Mouse (Mus musculus) MEL (cell line): ENCODE measurements around the gene Mapre3. TPM values are rescaled to one million over a fixed set of nuclear protein-coding genes. Genes with fewer than 3 reads are reported as not detected.

Experiments
- DNase-seq: peaks from one replicate; pipeline ENCODE4 v3.0.0; 2011; ENCODE audit warnings: low read depth, low spot score
- H3K27ac ChIP-seq: 2 replicates; pipeline ENCODE4 v1.5.1; 2012; ENCODE audit warnings: low read depth, mild to moderate bottlenecking, control low read depth, low read length, moderate library complexity; ENCODE audit not compliant: control insufficient read depth
- H3K27me3 ChIP-seq, 2 experiments: fragments of 150-350 bp in 1 of 2; sonication (generic) in 1 of 2; 2 replicates each; pipeline ENCODE4 v1.6.1; 2012; ENCODE audit warnings: low read length in 2 of 2, mild to moderate bottlenecking in 2 of 2, improper control_type of control experiment in 1 of 2, moderate library complexity in 1 of 2; ENCODE audit not compliant: insufficient read depth in 2 of 2, control insufficient read depth in 1 of 2
- H3K36me3 ChIP-seq, 2 experiments: 2 replicates each; pipeline ENCODE4 v1.6.1; 2012 to 2014; ENCODE audit warnings: low read length in 2 of 2, improper control_type of control experiment in 1 of 2, inconsistent platforms in 1 of 2, mild to moderate bottlenecking in 1 of 2; ENCODE audit not compliant: insufficient read depth in 2 of 2, control insufficient read depth in 1 of 2
- H3K4me1 ChIP-seq, 2 experiments: fragments of 150-350 bp in 1 of 2; sonication (generic) in 1 of 2; 2 replicates each; pipeline ENCODE4 v1.6.1; 2012; ENCODE audit warnings: low read length in 2 of 2, improper control_type of control experiment in 1 of 2, mild to moderate bottlenecking in 1 of 2; ENCODE audit not compliant: insufficient read depth in 2 of 2, control insufficient read depth in 1 of 2
- H3K4me3 ChIP-seq, 2 experiments: fragments of 150-350 bp in 1 of 2; sonication (generic) in 1 of 2; 2 replicates each; pipeline ENCODE4 v1.5.1; 2012; ENCODE audit warnings: low read depth in 2 of 2, low read length in 2 of 2, mild to moderate bottlenecking in 2 of 2, moderate library complexity in 2 of 2, control low read depth in 1 of 2, improper control_type of control experiment in 1 of 2; ENCODE audit not compliant: control insufficient read depth in 1 of 2, insufficient read depth in 1 of 2
- H3K79me2 ChIP-seq: 2 replicates; pipeline ENCODE4 v1.6.1; 2012; ENCODE audit warnings: mild to moderate bottlenecking, low read length, moderate library complexity; ENCODE audit not compliant: control insufficient read depth, poor library complexity, insufficient read depth
- H3K9ac ChIP-seq: 2 replicates; pipeline ENCODE4 v1.6.1; 2012; ENCODE audit warnings: low read depth, mild to moderate bottlenecking, control low read depth, low read length, moderate library complexity; ENCODE audit not compliant: control insufficient read depth, poor library complexity, severe bottlenecking
- H3K9me3 ChIP-seq: fragments of 150-350 bp; sonication (generic); replicated peaks from 2 replicates; pipeline ENCODE4 v1.6.1; 2012; ENCODE audit warnings: mild to moderate bottlenecking, low read length, improper control_type of control experiment, moderate library complexity; ENCODE audit not compliant: insufficient read depth
- BHLHE40 ChIP-seq: IDR thresholded peaks from 2 replicates; pipeline ENCODE4 v1.6.1; 2012; ENCODE audit warnings: low read depth, mild to moderate bottlenecking, inconsistent platforms, low read length, improper control_type of control experiment, borderline replicate concordance
- CHD1 ChIP-seq: IDR thresholded peaks from 2 replicates; pipeline ENCODE4 v1.6.1; 2012; ENCODE audit warnings: low read depth, mild to moderate bottlenecking, inconsistent platforms, low read length, improper control_type of control experiment
- E2F4 ChIP-seq: IDR thresholded peaks from 2 replicates; pipeline ENCODE4 v1.6.1; 2011; ENCODE audit warnings: low read depth, low read length, improper control_type of control experiment, borderline replicate concordance
- ELF1 ChIP-seq: IDR thresholded peaks from 2 replicates; pipeline ENCODE4 v1.6.1; 2014; ENCODE audit warnings: low read depth, mild to moderate bottlenecking, inconsistent platforms, low read length, improper control_type of control experiment, moderate library complexity
- HCFC1 ChIP-seq: IDR thresholded peaks from 2 replicates; pipeline ENCODE4 v1.6.1; 2012; ENCODE audit warnings: low read depth, mild to moderate bottlenecking, inconsistent platforms, low read length, improper control_type of control experiment, moderate library complexity
- MYB ChIP-seq: IDR thresholded peaks from 2 replicates; pipeline ENCODE4 v1.6.1; 2011; ENCODE audit warnings: mild to moderate bottlenecking, low read depth, low read length, improper control_type of control experiment
- MYC ChIP-seq: IDR thresholded peaks from 2 replicates; pipeline ENCODE4 v1.6.1; 2011; ENCODE audit warnings: low read depth, mild to moderate bottlenecking, low read length, improper control_type of control experiment, moderate library complexity
- NRF1 ChIP-seq: IDR thresholded peaks from 2 replicates; pipeline ENCODE4 v1.6.1; 2014; ENCODE audit warnings: low read depth, mild to moderate bottlenecking, inconsistent platforms, low read length, improper control_type of control experiment, moderate library complexity; ENCODE audit not compliant: poor library complexity, insufficient read depth, severe bottlenecking
- POLR2AphosphoS2 ChIP-seq: IDR thresholded peaks from 2 replicates; pipeline ENCODE4 v1.6.1; 2011; ENCODE audit warnings: low read length, improper control_type of control experiment
- RCOR1 ChIP-seq: IDR thresholded peaks from 2 replicates; pipeline ENCODE4 v1.6.1; 2012; ENCODE audit warnings: low read depth, mild to moderate bottlenecking, inconsistent platforms, low read length, improper control_type of control experiment
- TBP ChIP-seq: IDR thresholded peaks from 2 replicates; pipeline ENCODE4 v1.8.0; 2011; ENCODE audit warnings: low read depth, low read length, improper control_type of control experiment
- USF2 ChIP-seq, 2 experiments: IDR thresholded peaks; 2 replicates each; pipeline ENCODE4 v1.6.1; 2011 to 2012; ENCODE audit warnings: improper control_type of control experiment in 2 of 2, low read length in 2 of 2, borderline replicate concordance in 1 of 2, inconsistent platforms in 1 of 2, low read depth in 1 of 2, mild to moderate bottlenecking in 1 of 2; ENCODE audit not compliant: insufficient read depth in 1 of 2
- ZC3H11A ChIP-seq: IDR thresholded peaks from 2 replicates; pipeline ENCODE4 v1.6.1; 2012; ENCODE audit warnings: low read depth, mild to moderate bottlenecking, inconsistent platforms, low read length, improper control_type of control experiment
- ZMIZ1 ChIP-seq: IDR thresholded peaks from 2 replicates; pipeline ENCODE4 v1.6.1; 2012; ENCODE audit warnings: low read depth, mild to moderate bottlenecking, inconsistent platforms, low read length, improper control_type of control experiment, moderate library complexity
- polyA plus RNA-seq, 2 experiments: library from polyadenylated mRNA; stranded (reverse) in 1 of 2; unstranded in 1 of 2; fragments of >175 nt in 1 of 2; fragments of >200 nt in 1 of 2; gene quantifications; 2 replicates each; pipeline versions ENCODE4 v1.2.1 to v1.2.4; 2012; ENCODE audit warnings: low replicate concordance in 2 of 2, low read depth in 1 of 2; ENCODE audit not compliant: insufficient read length in 2 of 2, insufficient read depth in 1 of 2, missing spikeins in 1 of 2
- total RNA-seq: library from RNA; depleted of rRNA; stranded (reverse); fragments of 300-350 nt; gene quantifications from 2 replicates; pipeline ENCODE4 v1.2.3, GENCODE M21; 2012

The Mapre3 gene
- total and polyA plus RNA-seq, 3 experiments: 0.04 to 0.81 TPM; not detected in 1

DNA sequence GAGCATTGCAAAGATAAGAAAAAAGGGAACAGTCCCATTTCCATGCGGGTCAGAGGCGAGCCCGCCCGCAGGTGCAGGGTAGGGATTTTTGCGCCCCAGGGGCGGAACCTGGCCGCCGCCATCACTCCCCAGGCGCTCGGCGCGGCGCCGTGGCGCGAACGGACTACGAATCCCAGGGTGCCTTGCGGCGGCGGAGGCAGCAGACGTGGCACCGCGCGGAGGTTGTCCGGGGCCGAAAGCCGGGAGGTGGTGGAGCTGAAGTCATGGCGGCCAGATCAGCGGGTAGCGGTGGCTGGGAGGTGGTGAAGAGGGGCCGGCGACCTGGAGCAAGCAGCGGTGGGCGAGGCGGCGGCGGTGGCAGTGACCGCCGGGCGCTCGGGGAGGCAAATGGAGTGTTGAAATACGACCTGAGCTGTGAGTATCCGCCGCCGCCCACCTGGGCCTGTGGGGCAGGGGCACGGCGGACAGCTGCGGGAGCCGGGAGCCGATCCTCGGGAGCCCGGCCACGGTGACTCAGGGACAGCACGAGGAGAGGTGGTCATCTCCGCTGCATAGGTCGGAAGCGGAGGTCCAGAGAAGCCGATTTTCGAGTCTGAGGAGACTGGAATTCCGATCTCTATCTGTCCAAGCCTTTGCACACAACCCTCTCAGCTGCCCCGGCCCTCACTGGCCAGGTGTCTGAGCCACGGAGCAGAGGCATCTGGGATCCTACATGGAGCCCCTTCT lies 55.1 kb downstream of the Mapre3 start (continued):
- TF ChIP-seq BHLHE40: no peak
- peak; percentile 56; the same call in 1 of the 2 replicates for TF ChIP-seq ELF1
- TF ChIP-seq ZC3H11A: no peak

DNA sequence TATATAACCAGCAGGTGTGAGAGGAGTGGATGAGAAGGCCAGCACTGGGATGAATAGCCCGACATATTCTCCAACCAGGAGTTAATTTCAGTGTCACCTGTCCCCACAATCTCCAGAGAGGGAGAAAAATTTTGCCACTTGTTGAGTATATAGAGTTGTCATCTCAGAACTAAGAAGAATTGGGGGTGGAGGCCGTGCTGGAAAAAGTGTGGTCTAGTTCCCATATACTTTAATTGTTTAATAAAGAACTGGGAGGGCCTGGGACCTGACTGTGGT lies 55.6 kb downstream of the Mapre3 start:
- Histone ChIP-seq H3K79me2 (peaks cover 13% of the 10 kb centered on the region), H3K27ac (0 out of 2 replicates have a peak overlapping the region, but pooled peaks have one; percentile 13)

DNA sequence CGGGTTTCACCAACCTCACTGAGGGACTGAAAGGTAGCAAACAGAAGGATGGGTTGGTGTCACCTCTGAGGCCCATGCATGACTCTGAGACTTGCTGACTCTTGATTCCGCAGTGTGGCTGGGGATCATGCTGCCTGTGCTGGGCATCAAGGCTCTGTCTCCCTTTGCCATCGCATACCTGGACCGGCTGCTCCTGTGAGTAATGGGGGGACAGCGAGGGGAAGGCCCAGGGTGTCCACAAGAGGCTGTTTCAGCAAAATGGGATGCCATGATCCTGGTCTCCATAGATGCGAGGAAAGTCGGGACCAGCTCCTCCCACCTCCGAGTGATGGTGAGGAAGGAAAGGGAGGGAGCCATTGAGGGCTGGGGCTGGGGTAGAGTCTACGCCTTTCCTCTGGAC lies 58.1 kb downstream of the Mapre3 start:
- Histone ChIP-seq H3K79me2 (peaks cover 13% of the 10 kb centered on the region), H3K4me3 (no peak overlapping the region), H3K27me3 (no peaks in the 10 kb centered on the region), H3K9me3 (no peaks in the 10 kb centered on the region), H3K36me3 (peaks cover 9 to 26% of the 10 kb centered on the region in 2 experiments), H3K27ac (no peak overlapping the region), H3K4me1 (peaks cover 3 to 13% of the 10 kb centered on the region in 2 experiments), H3K9ac (no peak overlapping the region)
- TF ChIP-seq POLR2AphosphoS2: 0 out of 2 replicates have a peak, but pooled peaks have one; percentile 5
- no peak for TF ChIP-seq HCFC1
- no peak for TF ChIP-seq NRF1
- no peak for TF ChIP-seq USF2 (IDR thresholded peaks at IDR 0.05; ENCODE audit: borderline replicate concordance in 1 of 2, insufficient read depth in 1 of 2, low read depth in 1 of 2, low read length in 2 of 2)
- no peak for TF ChIP-seq RCOR1
- no peak for DNase-seq

More for the DNA sequence above, 55.6 kb downstream of the Mapre3 start:
- Histone ChIP-seq H3K4me3 (peak overlapping the region; percentile 79 to 90), H3K9me3 (no peaks in the 10 kb centered on the region), H3K36me3 (peaks cover 9 to 16% of the 10 kb centered on the region in 2 experiments), H3K27me3 (no peaks in the 10 kb centered on the region), H3K9ac (peak overlapping the region; percentile 93), H3K4me1 (peaks cover 3 to 13% of the 10 kb centered on the region in 2 experiments)
- DNase-seq: no peak
- no peak for TF ChIP-seq ZMIZ1
- no peak for TF ChIP-seq BHLHE40
- TF ChIP-seq MYC: 0 out of 2 replicates have a peak, but pooled peaks have one; percentile 24
- no peak for TF ChIP-seq MYB
- TF ChIP-seq CHD1: 0 out of 2 replicates have a peak, but pooled peaks have one; percentile 66
- TF ChIP-seq E2F4: no peak
- 0 out of 2 replicates have a peak, but pooled peaks have one; percentile 26 for TF ChIP-seq TBP
